Mouse (Mus musculus): ENCODE results near the gene Zfp324. TPM values are rescaled to one million over a fixed set of nuclear protein-coding genes. Genes with fewer than 3 reads are reported as not detected.
A peak's percentile ranks its signal among the peaks of the same experiment; 100 is the strongest.

Gene Zfp324
- polyA plus RNA-seq, 1 experiment: 0.27 TPM

DNA sequence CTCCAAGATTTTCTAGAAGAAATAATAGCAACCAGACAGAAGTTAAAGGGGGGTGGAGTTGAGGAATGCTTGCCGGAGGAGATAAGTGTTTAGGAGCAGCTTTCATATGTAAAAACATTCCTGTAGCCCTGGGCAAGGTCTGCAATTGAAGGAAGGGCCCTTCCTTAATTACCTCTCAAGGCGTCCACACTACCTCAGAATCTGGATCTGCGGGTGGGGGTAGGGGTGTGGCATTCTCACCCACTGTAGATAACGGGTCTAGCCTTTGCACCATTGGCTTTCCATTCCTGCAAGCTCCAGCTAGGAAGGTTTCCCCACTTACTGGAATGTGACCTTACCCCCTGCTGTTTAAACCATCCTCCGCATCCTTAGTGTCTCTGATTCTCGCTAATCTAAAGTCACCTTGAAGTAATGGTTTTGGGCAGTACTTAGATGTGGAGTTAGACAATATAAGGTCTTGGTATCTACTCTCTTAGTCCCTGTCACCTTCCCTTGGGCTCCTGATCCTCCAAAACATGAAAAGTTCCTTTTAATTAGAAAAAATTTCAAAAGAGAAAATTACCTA is 48.7 kb downstream of the Zfp324 start:
- TF ChIP-seq GATA1 (IDR thresholded peaks at IDR 0.05; ENCODE audit: low read length): no peak
- no peak for TF ChIP-seq TAL1 (IDR thresholded peaks at IDR 0.05; ENCODE audit: low read length)
- no peaks in the 10 kb centered on the region for H3K36me3 ChIP-seq (ENCODE audit: control insufficient read depth)
- H3K9me3 ChIP-seq (ENCODE audit: control insufficient read depth, low read length): no peaks in the 10 kb centered on the region
- peaks cover 4% of the 10 kb centered on the region; the same call in 1 of the 2 replicates for H3K27me3 ChIP-seq (ENCODE audit: control insufficient read depth)
- peaks cover 33% of the 10 kb centered on the region for H3K4me1 ChIP-seq (ENCODE audit: control insufficient read depth)
- H3K4me3 ChIP-seq (replicated peaks): no peak overlapping the region

- no peaks in the 10 kb centered on the region for H3K9me3 ChIP-seq (ENCODE audit: control insufficient read depth, low read length)
- H3K27me3 ChIP-seq (ENCODE audit: control insufficient read depth): peaks cover 4% of the 10 kb centered on the region; the same call in 1 of the 2 replicates
- no peaks in the 10 kb centered on the region for H3K36me3 ChIP-seq (ENCODE audit: control insufficient read depth)
- peaks cover 27% of the 10 kb centered on the region for H3K4me1 ChIP-seq (ENCODE audit: control insufficient read depth)
- TF ChIP-seq TAL1 (IDR thresholded peaks at IDR 0.05; ENCODE audit: low read length) (no peak), GATA1 (IDR thresholded peaks at IDR 0.05; ENCODE audit: low read length) (no peak)
- no peak overlapping the region for H3K4me3 ChIP-seq (replicated peaks)
These were observed 49.6 kb downstream of the Zfp324 start for GRCm38 (mm10) chr7:13015217-13015616.

DNA sequence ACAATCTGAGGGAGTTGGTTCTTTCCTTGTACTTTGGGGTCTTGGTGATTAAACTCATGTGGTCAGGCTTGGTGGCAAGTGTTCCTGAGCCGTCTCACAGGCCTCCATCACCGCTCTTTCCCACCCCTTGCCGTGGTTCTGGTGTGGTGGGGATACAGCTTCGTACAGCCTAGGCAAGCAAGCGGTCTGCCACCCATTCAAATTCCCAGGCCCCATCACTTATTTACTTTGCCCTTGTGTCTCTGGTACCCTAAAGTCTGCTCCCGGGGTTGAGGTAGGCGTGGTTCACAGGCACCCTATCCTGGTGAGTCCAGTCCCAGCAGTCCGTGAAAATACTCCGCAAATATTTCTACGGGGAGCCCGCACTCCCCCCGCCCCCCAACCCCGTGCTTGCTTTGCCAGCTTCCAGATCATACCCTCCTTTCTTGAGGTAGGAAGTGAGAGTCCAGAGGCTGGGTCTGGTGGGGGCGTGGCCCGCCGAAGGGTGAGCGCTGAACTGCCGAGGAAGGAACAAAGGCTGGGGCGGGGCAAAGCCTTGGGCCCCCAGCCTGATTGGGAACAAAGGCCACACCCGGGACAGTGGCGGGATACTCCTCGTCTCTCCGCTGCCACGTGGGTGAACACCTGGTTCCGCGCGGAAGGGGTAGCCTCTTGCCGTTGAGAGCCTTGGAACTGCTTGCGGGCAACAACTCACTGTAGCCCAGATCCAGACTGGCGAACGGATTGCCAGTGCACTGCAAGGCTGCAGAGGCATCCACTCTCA is 57.3 kb downstream of the Zfp324 start:
- TF ChIP-seq GATA1 (IDR thresholded peaks at IDR 0.05; ENCODE audit: low read length) (no peak), TAL1 (IDR thresholded peaks at IDR 0.05; ENCODE audit: low read length) (no peak)
- Histone ChIP-seq H3K4me3 (replicated peaks) (peak overlapping the region; percentile 65), H3K27me3 (ENCODE audit: control insufficient read depth) (peaks cover 4% of the 10 kb centered on the region; the same call in 1 of the 2 replicates), H3K36me3 (ENCODE audit: control insufficient read depth) (peaks cover 30% of the 10 kb centered on the region), H3K9me3 (ENCODE audit: control insufficient read depth, low read length) (no peaks in the 10 kb centered on the region), H3K4me1 (ENCODE audit: control insufficient read depth) (peaks cover 43% of the 10 kb centered on the region)

Other genes with a start within 250 kb of the Zfp324 start
- gene Vmn2r56, start 230.8 kb upstream of the Zfp324 start, polyA plus RNA-seq (2012): 0.01 TPM in 1 of 2 replicates, not detected in the other
- gene Zscan18, start 162.2 kb upstream of the Zfp324 start, polyA plus RNA-seq (2012): 0.04 TPM in 1 of 2 replicates, not detected in the other
- 0.01 TPM in 1 of 2 replicates, not detected in the other for gene Zfp329, start 147.0 kb upstream of the Zfp324 start, polyA plus RNA-seq (2012)
- gene Zfp110, start 131.1 kb upstream of the Zfp324 start, polyA plus RNA-seq (2012): 0.06 and 0.24 TPM in 2 replicates
- gene Zfp128, start 84.7 kb upstream of the Zfp324 start, polyA plus RNA-seq (2012): 0.02 TPM in 1 of 2 replicates, not detected in the other
- gene Zscan22, start 68.0 kb upstream of the Zfp324 start, polyA plus RNA-seq (2012): 0.04 TPM in 2 replicates
- gene Rps5, start 43.5 kb upstream of the Zfp324 start, polyA plus RNA-seq (2012): 328 and 368 TPM in 2 replicates
- 0.11 and 0.14 TPM in 2 replicates for gene Rnf225, start 38.4 kb upstream of the Zfp324 start, polyA plus RNA-seq (2012)
- gene Zfp446, start 12.0 kb downstream of the Zfp324 start, polyA plus RNA-seq (2012): 0.20 and 0.29 TPM in 2 replicates
- gene Slc27a5, start 32.4 kb downstream of the Zfp324 start, polyA plus RNA-seq (2012): not detected in 2 replicates
- gene Trim28, start 33.3 kb downstream of the Zfp324 start, polyA plus RNA-seq (2012): 16.2 and 17.6 TPM in 2 replicates
- gene Zbtb45, start 44.2 kb downstream of the Zfp324 start, polyA plus RNA-seq (2012): 6.7 and 7.7 TPM in 2 replicates
- gene Chmp2a, start 69.0 kb downstream of the Zfp324 start, polyA plus RNA-seq (2012): 39.9 and 103 TPM in 2 replicates
- gene Ube2m, start 72.4 kb downstream of the Zfp324 start, polyA plus RNA-seq (2012): 22.8 and 28.8 TPM in 2 replicates
- 0.03 TPM in 2 replicates for gene Mzf1, start 88.9 kb downstream of the Zfp324 start, polyA plus RNA-seq (2012)
- 0.06 TPM in 1 of 2 replicates, not detected in the other for gene Vmn1r85, start 129.3 kb downstream of the Zfp324 start, polyA plus RNA-seq (2012)
- gene Vmn1r86, start 154.1 kb downstream of the Zfp324 start, polyA plus RNA-seq (2012): not detected in 2 replicates
- 0.04 TPM in 1 of 2 replicates, not detected in the other for gene Vmn1r87, start 174.3 kb downstream of the Zfp324 start, polyA plus RNA-seq (2012)
- not detected in 2 replicates for gene Vmn1r88, start 193.7 kb downstream of the Zfp324 start, polyA plus RNA-seq (2012)
- not detected in 2 replicates for gene Vmn1r89, start 247.2 kb downstream of the Zfp324 start, polyA plus RNA-seq (2012)

All from erythroblast, embryonic 14.5 days (primary cell).